Mouse (Mus musculus): ENCODE results near the gene Sp1. TPM values are rescaled to one million over a fixed set of nuclear protein-coding genes. Genes with fewer than 3 reads are reported as not detected.

Sp1 gene
- total RNA-seq, 2 experiments from 2014 or later: 22.4 to 23.1 TPM

Other genes starting within 250 kb of the Sp1 start
- gene Zfp740, start 202.9 kb upstream of the Sp1 start, total RNA-seq (2021): 10 to 100 TPM; 68.8 to 69.4 TPM
- gene Csad, start 201.4 kb upstream of the Sp1 start, total RNA-seq (2021): 10 to 100 TPM; 37.1 to 39.5 TPM
- 1 to 10 TPM; 1.8 to 2.2 TPM for gene Itgb7, start 174.2 kb upstream of the Sp1 start, total RNA-seq (2021)
- gene Rarg, start 148.6 kb upstream of the Sp1 start, total RNA-seq (2021): 1 to 10 TPM; 8.3 to 10.0 TPM
- not detected for gene Gm9918, start 135.6 kb upstream of the Sp1 start, total RNA-seq (2021)
- gene Mfsd5, start 126.7 kb upstream of the Sp1 start, total RNA-seq (2021): 10 to 100 TPM; 33.9 to 37.3 TPM
- 1 to 10 TPM; 1.4 to 1.8 TPM for gene Espl1, start 109.9 kb upstream of the Sp1 start, total RNA-seq (2021)
- 100 to 1,000 TPM; 400 to 436 TPM for gene Pfdn5, start 80.0 kb upstream of the Sp1 start, total RNA-seq (2021)
- gene Myg1, start 74.4 kb upstream of the Sp1 start, total RNA-seq (2021): 10 to 100 TPM; 65.9 to 69.8 TPM
- gene Aaas, start 55.4 kb upstream of the Sp1 start, total RNA-seq (2021): 10 to 100 TPM; 21.4 to 24.2 TPM
- gene Sp7, start 39.0 kb upstream of the Sp1 start, total RNA-seq (2021): under 1 TPM; 0.38 to 0.57 TPM
- gene Amhr2, start 39.2 kb downstream of the Sp1 start, total RNA-seq (2021): under 1 TPM; 0.42 to 0.51 TPM
- 10 to 100 TPM; 40.6 to 41.0 TPM for gene Prr13, start 52.9 kb downstream of the Sp1 start, total RNA-seq (2021)
- gene Pcbp2, start 64.4 kb downstream of the Sp1 start, total RNA-seq (2021): 100 to 1,000 TPM; 448 to 513 TPM
- not detected for gene Gm10337, start 97.6 kb downstream of the Sp1 start, total RNA-seq (2021)
- 100 to 1,000 TPM in 1 of 2 experiments, 10 to 100 TPM in 1; 96.4 to 103 TPM for gene Map3k12, start 110.9 kb downstream of the Sp1 start, total RNA-seq (2021)
- 10 to 100 TPM; 32.2 to 36.9 TPM for gene Tarbp2, start 112.0 kb downstream of the Sp1 start, total RNA-seq (2021)
- 1 to 10 TPM; 3.7 to 4.3 TPM for gene Npff, start 118.8 kb downstream of the Sp1 start, total RNA-seq (2021)
- 1 to 10 TPM in 1 of 2 experiments, not detected in 1; 3.1 TPM for gene Gm28047, start 218.9 kb downstream of the Sp1 start, total RNA-seq (2021)
- gene Atf7, start 219.3 kb downstream of the Sp1 start, total RNA-seq (2021): 10 to 100 TPM; 40.4 to 45.0 TPM

Measured in layer of hippocampus, postnatal 36 days (tissue).